Mouse (Mus musculus): ENCODE data around the gene Pradc1.

GRCm38 (mm10) chr6:85475581-85475980 is 23.8 kb upstream of the Pradc1 start:
- TF ChIP-seq TAL1 (IDR thresholded peaks at IDR 0.05; ENCODE audit: low read length) (no peak), GATA1 (IDR thresholded peaks at IDR 0.05; ENCODE audit: low read length) (no peak)
